Mouse (Mus musculus) lung, adult 18-20 months (tissue): ENCODE results near the gene Ostm1.

Experiments used
- DNase-seq, 2 experiments: peaks; one replicate each; pipeline ENCODE4 v3.0.0; 2022; ENCODE audit warnings: mixed read lengths in 2 of 2

The Ostm1 gene

DNA sequence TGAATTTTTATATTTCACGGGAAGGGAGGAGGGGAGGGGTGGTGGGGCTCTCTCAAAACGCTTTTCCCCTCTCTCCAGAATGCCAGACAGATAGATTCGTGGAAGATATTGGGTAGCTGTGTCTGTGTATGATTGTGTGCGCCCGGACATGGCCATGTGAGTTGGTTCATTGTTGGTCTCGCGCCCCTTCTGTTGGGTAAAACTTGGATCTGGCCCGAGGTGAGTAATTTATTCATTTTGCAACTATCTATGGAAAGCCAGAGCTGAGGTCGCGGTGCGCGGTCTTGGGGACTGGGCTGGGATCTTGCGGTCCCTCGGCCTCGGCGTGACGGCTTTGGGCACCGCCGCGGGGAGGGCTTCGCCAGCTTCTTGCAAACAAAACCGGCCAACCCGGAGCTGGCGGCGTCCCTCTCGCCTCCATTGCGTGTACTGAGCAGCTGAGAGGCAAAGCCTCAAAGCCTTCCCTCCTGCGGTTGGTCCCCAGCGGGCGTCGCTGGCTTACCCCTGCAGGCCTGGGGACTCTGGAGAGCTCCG lies 347 bp downstream of the Ostm1 start:
- DNase-seq: no peak

DNA sequence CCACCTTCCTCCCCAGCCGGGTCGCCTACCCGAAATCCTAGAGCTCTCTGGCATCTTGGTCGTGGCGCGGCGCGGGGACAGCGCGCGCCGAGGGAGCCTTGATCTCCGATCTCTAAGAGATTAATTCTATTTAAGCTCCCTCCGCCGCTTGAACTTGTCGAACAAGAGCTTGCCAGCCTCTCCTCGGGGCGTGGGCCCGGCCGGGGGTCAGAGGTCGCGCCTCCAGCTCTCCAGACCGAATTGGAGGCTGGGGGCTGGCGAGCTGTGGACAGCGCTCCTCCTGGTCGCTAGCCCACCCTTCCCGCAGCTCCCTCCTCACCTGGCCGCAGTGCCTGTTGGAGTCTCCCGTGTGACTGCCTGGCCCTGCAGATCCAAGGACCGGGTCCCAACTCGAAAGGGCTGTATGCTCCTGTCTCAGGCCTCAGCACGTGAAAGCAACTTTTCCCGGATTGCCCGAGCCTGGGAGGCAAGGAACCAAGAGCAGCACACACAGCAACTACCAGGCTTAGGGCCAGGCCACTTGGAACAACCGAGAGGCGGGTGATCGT lies 888 bp downstream of the Ostm1 start:
- no peak for DNase-seq

DNA sequence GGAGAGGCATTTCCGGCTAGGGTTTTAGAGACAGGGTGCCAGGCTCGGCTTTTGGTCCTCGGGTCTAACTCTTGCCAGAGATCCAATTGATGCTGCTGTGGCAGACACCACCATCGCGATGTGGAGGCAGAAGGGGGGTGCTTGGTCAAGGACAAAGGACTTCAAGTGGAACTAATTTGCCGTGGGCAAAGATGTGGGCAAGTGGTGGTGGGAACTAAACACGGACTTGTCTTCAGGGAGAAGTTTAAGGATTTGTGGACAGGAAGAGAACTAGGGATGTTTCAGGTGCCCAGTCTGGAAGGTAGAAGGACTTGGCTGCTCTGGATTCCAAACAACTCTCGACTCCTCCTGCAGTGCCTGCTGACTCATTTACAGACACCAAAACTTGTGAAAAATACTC lies 1.5 kb downstream of the Ostm1 start:
- DNase-seq: no peak

DNA sequence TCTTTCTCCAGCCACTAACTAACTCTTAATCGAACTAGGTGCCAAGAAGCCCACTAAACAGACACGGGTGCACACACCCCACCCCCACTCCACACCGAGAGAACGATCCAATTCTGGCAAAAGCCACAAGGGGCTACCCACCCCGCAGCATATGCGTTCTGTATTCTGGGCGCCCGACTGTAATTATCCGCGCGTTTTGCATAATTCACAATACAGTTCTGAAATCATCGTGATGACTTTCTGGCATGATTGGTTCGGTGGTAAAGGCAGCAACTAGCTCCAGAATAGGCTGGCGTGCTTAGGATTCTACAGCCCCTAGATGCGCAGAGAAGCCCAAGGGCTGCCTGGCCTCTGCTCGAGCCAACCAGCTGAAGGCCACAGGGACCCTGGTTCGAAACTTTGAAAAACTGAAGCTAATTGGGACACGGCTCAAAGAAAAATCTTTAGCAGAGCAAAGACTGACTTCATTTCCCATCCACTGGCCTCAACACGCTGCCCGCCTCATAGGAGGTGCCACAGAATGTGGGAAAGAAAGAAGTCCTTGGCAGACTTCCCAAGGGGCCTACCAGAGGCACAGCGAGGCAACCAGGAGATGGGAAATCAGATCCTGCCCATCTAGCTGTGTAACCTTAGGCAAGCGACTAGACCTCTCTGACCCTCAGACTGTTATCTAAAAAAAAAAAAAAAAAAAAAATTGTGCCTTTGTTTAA lies 2.1 kb downstream of the Ostm1 start:
- no peak for DNase-seq

DNA sequence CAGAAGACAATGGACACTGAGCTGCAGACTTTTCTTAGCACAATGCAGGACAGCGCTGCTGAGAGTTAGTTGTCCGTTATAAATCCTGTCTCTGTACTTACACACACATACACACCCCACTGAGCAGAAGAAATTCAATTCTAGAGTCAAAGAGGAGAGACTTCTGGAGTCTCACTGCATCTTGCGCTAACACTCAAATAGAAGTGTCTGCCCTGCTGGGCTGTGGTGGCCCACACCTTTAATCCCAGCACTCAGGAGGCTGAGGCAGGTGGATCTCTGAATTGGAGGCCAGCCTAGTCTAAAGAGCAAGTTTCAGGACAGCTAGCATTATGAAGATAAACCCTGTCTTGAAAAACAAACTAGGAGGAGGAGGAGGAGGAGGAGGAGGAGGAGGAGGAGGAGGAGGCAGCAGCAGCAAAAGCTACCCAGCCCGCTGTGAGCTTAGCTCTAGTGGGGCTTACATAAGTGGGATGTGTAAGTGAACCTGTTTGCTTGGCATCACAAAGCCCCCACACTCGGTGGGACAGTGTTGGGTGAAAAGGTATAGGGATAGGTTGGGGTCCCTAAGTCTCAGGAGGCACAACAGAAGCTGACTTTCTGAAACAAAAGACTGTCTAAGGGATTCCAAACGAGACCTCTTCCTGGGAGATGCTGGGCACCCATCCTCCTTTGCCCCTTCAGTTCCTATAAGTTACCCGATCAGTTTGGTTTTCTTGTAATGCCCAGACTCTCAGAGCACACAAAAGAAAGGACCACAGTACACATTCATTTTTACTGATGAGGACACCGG lies 4.5 kb downstream of the Ostm1 start:
- DNase-seq: no peak

DNA sequence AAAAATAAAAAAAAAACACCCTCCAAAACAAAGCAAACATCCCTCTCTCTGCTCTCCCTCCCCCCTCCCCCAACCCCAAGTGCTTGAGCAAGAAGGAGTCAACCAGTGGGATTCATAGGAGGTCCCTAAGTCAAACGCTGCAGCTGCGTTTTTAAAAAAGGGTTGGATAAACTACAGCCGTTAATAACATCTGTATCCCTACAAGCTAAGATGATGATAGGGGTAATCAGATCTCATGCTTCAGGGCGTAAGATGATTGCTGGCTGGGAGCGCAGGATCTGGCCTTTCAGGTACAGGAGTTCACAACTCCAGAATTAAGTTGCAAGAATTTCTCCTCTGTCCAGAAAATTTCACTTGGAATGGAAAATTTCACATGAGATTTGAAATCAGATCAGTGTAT lies 5.9 kb downstream of the Ostm1 start:
- DNase-seq: no peak

DNA sequence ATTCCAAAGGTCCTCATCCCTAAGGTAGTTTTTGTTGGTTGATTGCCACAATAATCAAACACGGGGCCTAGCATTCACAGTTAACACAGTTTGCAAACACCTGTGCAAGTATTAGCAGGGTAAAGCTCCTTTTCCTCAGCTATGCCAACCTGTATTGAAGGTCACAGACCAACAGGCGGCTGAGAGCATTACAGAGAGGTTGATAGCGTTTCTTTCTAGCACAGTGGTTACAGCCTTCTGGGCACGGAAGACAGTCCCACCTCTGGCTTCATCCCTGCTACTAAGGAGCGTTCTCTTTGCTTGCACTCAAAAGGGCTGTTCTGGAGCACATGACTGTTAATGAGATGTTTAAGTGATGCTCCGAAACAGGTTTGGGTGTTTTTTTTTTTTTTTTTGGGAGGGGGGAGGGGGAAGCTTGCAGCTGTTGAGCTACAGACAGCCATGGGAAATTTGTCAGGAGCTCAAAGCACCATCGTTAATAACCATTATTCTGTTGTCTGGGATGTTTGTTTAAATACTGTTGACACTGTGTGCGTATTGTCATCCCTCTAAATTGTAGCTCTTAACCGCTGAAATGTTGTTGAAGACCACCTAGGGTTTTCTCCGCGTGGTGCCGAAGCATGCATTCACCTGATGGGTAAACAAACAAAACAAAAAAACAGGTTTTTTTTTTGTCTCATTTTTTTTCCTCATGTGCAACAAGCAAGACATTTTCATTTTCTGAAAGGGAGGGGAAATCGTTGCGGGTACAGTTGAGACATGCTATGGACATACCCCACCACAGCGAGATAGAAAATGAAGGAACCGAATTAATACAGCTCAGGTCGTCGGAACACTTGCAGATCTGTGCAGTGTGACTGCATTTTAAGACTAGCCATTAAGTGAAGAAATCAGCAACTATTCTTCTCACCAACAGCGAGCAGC lies 6.9 kb downstream of the Ostm1 start:
- no peak for DNase-seq

DNA sequence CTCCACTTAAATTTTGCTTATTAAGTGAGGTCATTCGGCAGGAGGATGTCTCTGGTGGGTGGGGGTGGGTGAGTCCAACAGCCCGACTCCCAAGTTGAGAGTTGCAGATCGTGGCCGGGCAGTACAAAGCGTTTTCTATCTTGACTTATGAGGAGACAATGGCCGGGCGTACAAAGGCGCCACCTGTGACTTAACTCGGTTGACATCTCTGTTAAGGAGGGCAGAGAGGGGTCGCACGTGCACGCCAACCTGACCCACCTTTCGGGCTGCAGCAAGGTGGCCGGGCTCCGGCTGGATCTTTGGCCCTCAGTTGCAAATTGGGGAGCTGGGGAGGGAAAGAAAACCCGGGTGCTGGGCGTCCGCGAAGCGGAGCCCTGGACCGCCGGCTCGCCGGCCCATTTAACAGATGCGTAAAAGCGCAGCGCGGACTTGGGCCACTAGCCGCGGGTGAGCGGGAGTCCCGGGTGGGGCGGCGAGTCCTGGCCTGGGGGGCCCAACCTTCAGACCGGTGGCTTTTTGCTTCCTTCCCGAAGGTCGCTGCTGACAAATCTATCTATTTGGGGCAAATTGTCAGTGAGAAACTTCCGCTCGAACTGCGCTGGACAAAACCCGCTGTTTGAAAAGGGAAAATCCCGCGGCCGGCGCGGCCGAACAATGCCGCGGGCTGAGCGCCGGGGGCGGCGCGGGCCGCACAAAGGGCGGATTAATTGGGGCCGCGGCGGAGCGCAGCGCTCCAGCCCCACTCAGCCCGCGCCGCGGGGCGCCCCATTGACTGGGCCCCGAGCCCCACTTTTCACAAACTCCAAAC lies 7.8 kb downstream of the Ostm1 start:
- no peak for DNase-seq

DNA sequence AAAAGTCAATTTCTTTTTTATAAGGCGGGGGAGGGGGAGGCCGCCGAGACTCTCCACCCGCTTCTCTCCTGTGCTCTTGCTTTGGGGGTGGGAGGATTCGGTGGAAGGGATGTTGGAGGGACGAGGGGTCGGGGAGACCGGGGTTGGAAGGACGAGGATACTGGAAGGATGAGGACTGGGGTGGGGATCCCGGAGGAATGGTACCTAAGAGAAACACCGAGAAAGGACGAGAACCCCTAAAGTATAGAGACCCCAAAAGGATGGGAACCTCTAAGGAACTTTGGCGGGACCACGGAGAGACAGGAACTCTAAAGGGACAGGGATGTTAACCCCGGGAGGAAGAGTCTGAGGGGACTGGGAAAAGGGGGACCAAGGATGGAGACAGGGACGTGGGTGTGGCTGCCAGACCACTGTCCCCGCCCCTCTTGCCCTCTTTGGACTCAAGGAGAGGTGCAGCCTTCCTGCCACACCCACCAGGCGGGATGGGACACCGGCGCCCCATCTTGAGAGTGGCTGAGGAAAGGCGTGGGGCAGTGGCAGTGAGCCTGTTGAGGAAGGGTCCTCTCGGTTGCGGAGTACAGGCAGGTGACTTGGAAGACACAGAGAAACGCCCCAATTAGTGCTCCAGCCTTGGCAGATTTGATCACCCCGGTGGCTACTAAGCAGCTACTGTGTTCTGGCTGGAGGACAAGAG lies 8.5 kb downstream of the Ostm1 start:
- no peak for DNase-seq

DNA sequence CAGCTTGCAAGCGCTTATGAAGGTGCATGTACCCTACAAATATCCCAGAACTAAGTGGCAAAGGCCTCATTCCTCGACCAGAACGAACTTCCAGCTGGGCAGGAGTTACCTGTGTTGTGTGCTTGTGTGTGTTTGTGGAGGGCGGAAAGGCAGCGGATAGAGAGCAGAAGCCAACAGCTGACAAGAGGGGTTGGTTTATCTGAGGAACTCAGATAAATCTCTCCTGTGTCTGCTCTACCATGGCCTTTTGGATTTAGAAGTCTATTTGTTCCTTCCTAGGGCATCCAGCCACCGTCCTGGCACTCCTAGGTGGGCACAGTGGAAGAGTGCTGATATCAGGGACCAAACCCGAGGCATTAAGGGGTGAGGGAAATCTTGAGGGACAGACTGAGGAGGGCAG lies 9.6 kb downstream of the Ostm1 start:
- no peak for DNase-seq

DNA sequence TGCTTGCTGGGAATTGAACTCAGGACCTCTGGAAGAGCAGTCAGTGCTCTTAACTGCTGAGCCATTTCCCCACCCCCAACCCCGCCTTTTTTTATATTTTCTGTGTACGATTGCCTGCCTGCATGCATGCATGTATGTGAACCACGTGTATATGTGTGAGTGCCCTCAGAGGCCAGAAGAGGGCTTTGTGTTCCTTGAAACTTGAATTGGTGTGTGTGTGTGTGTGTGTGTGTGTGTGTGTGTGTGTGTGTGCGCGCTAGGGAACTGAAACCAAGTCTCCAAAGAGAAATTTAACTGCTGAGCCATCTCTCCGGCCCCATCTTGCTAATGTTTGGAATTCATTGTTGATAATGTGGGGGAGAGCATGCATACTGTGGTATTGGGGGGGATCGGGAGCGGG lies 15.0 kb downstream of the Ostm1 start:
- no peak for DNase-seq

DNA sequence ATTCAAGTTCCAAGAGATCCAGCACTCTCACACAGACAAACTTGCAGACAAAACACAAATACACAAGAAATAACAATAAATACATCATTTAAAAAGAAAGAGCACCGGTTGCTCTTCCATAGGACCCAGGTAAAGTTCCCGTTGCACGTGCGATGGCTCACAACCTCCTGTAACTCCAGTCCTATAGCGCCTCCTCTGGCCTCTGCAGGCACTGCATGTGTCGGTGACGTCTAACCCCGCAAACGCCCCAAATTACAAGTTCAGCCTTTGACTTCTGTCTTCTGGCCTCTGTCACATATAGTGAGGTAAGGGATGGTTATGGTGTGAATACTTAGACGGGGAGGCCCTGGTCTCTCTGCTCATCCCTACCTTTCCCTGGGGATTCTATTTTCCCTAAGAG lies 17.9 kb downstream of the Ostm1 start:
- DNase-seq: no peak

DNA sequence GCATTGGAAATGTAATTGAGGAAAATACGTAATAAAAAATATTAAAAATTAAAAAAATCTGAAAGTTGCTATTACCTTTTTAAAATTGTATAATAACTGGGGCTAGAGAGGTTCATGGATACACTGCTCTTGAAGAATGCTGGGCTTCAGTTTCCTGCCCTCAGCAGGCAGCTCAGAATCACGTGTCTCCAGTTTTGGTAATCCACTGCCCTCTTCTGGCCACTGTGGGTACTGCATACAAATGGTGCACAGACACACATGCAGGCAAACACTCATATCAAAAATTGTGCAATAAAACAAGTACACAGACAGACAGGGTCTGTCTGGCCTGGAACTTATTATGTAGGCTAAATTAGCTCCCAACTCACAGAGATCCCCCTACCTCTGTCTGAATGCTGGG lies 21.3 kb downstream of the Ostm1 start:
- no peak for DNase-seq

DNA sequence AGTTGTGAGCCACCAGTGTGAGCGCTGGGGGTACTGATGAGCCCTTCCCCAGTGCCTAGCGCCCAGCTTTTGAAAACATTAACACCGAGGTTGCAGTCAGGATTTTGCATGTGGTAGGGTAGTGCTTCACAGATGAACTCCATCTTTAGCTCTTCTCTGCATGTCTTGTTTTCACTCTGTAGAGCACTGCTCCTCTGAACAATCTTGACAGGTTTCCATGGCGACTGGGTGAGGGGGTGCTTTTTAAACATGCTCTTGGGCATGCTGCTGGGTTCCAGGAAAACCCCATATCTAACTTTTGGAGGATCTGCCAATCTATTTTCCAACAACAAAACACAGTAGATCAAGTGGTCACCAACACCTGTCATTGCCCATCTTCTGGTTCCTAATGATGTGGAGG lies 23.1 kb downstream of the Ostm1 start:
- DNase-seq: no peak

DNA sequence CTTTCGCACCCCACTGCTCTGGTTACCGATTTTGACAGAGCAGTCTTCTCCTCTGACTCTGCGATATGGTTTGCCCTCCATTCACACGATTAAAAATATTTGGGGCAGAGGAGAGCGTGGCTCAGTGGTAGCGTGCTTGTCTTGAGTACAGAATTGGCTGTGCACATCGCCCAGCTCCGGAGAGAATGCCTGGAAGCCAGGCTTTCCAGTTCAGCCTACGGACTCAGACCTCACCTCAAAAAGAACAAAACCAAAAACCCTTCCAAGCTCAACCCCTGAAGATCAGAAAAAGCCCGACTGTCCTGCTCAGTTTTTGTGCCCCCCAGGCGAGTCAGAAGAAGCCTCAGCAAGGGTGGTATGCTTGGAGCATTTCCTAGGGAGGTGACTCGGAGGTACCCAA lies 29.5 kb downstream of the Ostm1 start:
- no peak for DNase-seq

DNA sequence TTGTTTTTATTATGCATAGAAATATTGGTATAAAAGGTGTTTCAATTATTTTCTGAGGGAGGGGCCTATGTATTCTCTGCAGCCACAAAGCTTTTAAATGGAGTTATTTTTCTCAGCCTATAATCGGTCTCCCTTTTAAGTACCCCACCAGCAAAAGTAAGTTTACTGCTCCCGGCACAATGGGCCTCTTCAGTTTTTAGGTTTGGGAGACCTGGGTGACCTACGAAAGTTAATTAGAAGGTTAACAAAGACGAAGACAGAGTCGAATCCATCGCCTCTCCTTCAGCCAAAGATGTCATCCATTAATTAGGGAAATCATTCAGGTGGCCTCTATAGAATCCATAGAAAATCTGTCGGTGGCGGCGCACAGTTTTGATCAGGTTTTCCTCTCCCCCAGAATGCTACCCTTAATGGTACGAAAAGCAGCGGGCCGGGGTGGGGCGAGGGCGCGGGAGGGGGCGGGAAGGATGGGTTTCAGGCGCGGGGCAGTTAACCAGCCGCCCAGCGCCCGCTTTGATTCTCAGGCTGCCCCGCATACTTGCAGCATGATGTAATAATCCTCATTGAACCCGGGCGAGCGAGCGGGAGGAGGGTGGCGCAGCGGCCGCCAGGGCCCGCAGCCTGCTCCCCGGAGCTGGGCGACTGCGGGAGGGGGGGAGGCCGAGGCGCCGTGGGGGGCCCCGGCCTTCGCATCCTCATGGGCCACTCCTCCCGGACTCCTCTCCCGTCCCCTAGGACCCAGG lies 30.2 kb downstream of the Ostm1 start:
- peak in 1 of 2 experiments; percentile 7 for DNase-seq

DNA sequence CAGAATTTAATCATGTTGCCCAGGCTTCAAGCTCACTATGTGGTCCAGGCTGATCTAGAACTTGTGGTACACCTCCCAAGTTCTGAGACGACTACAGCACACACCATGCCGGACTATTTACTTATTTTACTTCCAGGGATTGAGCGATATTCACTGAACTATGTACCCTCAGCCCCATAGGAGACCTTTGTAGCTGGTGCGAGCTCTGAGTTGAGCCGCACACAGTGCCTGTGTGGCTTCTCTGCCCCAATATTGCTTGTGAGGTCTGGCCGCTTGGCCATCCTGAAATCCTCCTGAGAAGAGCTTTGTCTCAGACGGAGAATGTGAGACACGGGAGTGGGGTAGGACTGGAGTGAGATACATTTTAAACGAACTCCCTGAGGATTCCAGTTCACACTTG lies 31.1 kb downstream of the Ostm1 start:
- no peak for DNase-seq

DNA sequence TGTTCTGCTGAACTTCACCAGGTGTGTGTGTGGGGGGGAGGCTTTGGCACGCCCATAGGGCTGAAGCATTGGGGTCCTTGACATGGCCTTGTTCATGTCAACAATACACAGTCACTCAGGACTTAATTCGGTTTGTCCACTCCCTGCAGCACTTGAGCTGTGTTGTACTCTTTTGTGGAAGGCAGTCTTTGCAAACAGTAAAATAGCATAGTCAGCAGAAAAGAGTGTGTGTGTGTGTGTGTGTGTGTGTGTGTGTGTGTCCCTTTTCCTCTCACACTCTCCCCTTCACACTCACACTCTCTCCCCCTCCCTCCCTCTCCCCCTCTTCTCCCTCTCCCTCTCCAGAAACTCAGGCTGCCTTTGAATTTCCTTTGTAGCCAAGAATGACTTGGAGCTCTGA lies 34.7 kb downstream of the Ostm1 start:
- no peak for DNase-seq

DNA sequence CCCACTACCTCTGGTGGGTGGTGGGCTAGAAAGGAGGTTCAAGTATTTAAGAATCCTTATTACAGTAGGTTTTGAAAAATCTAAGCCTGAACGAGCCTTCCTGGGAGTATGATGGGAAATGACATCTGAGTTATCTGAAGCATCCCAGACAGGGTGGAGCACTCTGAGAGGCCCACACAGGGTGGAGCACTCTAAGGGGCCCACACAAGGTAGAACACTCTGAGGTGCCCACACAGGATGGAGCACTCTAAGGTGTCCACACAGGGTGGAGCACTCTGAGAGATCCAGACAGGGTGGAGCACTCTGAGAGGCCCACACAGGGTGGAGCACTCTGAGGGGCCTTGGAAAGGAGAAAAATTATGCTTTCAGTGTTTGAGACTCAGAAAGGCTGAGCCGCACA lies 42.3 kb downstream of the Ostm1 start:
- DNase-seq: no peak

DNA sequence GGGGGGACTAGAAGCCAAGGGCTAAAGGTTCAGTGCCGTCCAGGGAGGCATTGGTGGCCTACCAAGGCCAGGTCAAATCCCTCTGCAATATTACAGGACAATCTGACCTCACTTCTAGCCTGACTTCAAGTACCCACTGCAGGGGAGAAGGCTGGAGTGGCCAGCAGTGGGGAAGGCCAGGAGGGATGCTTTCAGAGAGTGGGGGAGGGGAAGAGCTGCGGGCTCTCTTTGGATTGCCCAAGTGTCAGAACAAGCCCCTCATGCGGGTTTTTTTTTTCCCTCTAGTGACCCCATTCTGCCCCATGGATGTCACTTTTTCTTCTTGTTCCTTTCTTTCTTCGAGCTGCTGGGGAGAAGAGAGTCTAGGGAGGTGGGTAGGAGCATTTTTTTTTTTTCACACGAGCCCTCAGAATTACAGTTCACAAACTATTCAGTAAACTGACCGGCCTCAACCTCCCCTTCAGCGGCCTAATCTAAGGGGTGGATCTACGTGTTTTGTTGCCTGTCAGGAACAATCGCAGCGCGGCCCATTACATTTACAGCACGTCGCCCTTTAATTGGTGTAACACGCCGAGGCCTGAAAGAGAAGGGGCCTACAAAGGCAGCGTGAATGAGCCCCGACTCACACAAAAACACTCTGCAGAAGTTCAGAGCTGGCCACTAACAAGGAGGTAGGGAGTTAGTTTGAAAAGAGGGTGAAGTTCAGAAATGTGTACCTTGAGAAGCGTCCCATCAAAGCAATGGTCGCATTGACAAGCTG lies 47.2 kb downstream of the Ostm1 start:
- DNase-seq: no peak
